ENCODE assay signal across 22 mouse cellular contexts in genomic region chr7:144140470-144140869, GRCm38 (mm10).
DNase-seq lines count a peak whose midpoint lies in the region.
"Had no signal": no experiment of that assay in that cellular context is flagged by ENCODE, and none has a peak within 500 bp of the region (broad histone marks: within the 10 kb centered on the region; RNA-seq: fewer than 3 reads in every experiment).

No protein-coding gene starts in this region.

- no peaks in the 10 kb centered on the region for H3K36me3 ChIP-seq in embryonic facial prominence, embryonic 10.5 days (replicated peaks)
- H3K36me3 ChIP-seq: embryonic facial prominence, embryonic 15.5 days; forebrain, embryonic 15.5 days; G1E; hindbrain, embryonic 10.5 days; liver, embryonic 13.5 days had no signal

- no peaks in the 10 kb centered on the region for H3K27me3 ChIP-seq in embryonic facial prominence, embryonic 10.5 days (replicated peaks; ENCODE audit: low read depth, poor library complexity, severe bottlenecking)
- H3K27me3 ChIP-seq: embryonic facial prominence, embryonic 15.5 days; forebrain, embryonic 15.5 days; liver, embryonic 13.5 days had no signal

- WGBS in embryonic facial prominence, embryonic 10.5 days = 81% methylated on average over 3 of the region's 3 CpGs

- H3K27ac ChIP-seq in embryonic facial prominence, embryonic 10.5 days (replicated peaks) = no peak overlapping the region
- H3K27ac ChIP-seq: embryonic facial prominence, embryonic 15.5 days; forebrain, embryonic 15.5 days; hindbrain, embryonic 10.5 days; kidney, postnatal 0 days; liver, embryonic 13.5 days had no signal

- H3K9me3 ChIP-seq in embryonic facial prominence, embryonic 10.5 days = no peaks in the 10 kb centered on the region
- H3K9me3 ChIP-seq: embryonic facial prominence, embryonic 15.5 days; forebrain, embryonic 15.5 days; G1E; hindbrain, embryonic 10.5 days; liver, embryonic 13.5 days had no signal

- no peaks in the 10 kb centered on the region for H3K4me1 ChIP-seq in embryonic facial prominence, embryonic 10.5 days
- H3K4me1 ChIP-seq: embryonic facial prominence, embryonic 15.5 days; liver, embryonic 13.5 days had no signal

- no peak overlapping the region for H3K4me3 ChIP-seq in embryonic facial prominence, embryonic 10.5 days
- H3K4me3 ChIP-seq: embryonic facial prominence, embryonic 15.5 days; forebrain, embryonic 15.5 days; hindbrain, embryonic 10.5 days; liver, embryonic 13.5 days had no signal

- peak; percentile 53 to 60 for DNase-seq in cerebellum, postnatal 14 days
- DNase-seq in cerebellum, adult 11-12 months = no peak
- DNase-seq in kidney, adult 8-10 months = peak; percentile 13 to 14
- DNase-seq in kidney, postnatal 10 days = no peak
- peak; percentile 9 for DNase-seq in Muller cell, postnatal 12 days (ENCODE audit: inconsistent ontology term)
- peak; percentile 79 for DNase-seq in adrenal gland, adult 2 months
- DNase-seq in layer of hippocampus, postnatal 25 days (ENCODE audit: extremely low spot score in 1 of 2, low spot score in 1 of 2) = no peak
- no peak for DNase-seq in embryonic facial prominence, embryonic 10.5 days (ENCODE audit: low spot score)
- DNase-seq: B cell, adult 2 months; gastrocnemius, postnatal 10 days; heart, adult 11 months; heart, postnatal 10 days; liver, embryonic 13.5 days; lung, adult 2 months; lung, postnatal 14 days; right cerebral cortex, postnatal 14 days; spleen, adult 18-20 months had no signal

Comparison
In these comparisons a context has a peak if more than half of its experiments do, and no peak if none do; other contexts are left out.
1. DNase-seq: peak in cerebellum, postnatal 14 days (2 of 2), kidney, adult 8-10 months (2 of 2), Muller cell, postnatal 12 days (single experiment) and adrenal gland, adult 2 months (single experiment); none in cerebellum, adult 11-12 months (single experiment), kidney, postnatal 10 days (single experiment), layer of hippocampus, postnatal 25 days (0 of 2) and embryonic facial prominence, embryonic 10.5 days (single experiment).